Mouse (Mus musculus) G1E (cell line): ENCODE data around the gene Slc7a7. TPM values are rescaled to one million over a fixed set of nuclear protein-coding genes. Genes with fewer than 3 reads are reported as not detected.

Experiments
- ATAC-seq: 2 replicates; pipeline ENCODE4 v1.8.0; 2016; ENCODE audit warnings: mild to moderate bottlenecking; ENCODE audit not compliant: insufficient number of reproducible peaks, poor library complexity, low FRiP score, severe bottlenecking; ENCODE audit errors: extremely low read depth
- DNase-seq: peaks from one replicate; pipeline ENCODE4 v3.0.0; 2012; ENCODE audit warnings: low spot score
- H3K27me3 ChIP-seq: 2 replicates; pipeline ENCODE4 v1.6.1; 2012; ENCODE audit warnings: mild to moderate bottlenecking, low read length, inconsistent platforms; ENCODE audit not compliant: insufficient read depth
- H3K36me3 ChIP-seq: replicated peaks from 2 replicates; pipeline ENCODE3; 2012; ENCODE audit warnings: mild to moderate bottlenecking, inconsistent platforms
- H3K4me1 ChIP-seq: 2 replicates; pipeline ENCODE4 v1.6.1; 2012; ENCODE audit warnings: low read depth, low read length, inconsistent platforms, mixed read lengths; ENCODE audit not compliant: insufficient read depth
- H3K4me3 ChIP-seq: 2 replicates; pipeline ENCODE4 v1.5.1; 2012; ENCODE audit warnings: low read depth, mild to moderate bottlenecking, inconsistent platforms, low read length, moderate library complexity, mixed read lengths
- H3K9me3 ChIP-seq: replicated peaks from 2 replicates; pipeline ENCODE4 v1.6.1; 2012; ENCODE audit warnings: inconsistent platforms
- CTCF ChIP-seq: IDR thresholded peaks from 2 replicates; pipeline ENCODE4 v1.5.1; 2012; ENCODE audit warnings: low read depth, low read length, inconsistent platforms, mixed read lengths
- GATA1 ChIP-seq: IDR thresholded peaks from 2 replicates; pipeline ENCODE4 v1.6.1; 2012; ENCODE audit warnings: borderline replicate concordance, low read length, inconsistent platforms, mixed read lengths
- GATA2 ChIP-seq: IDR thresholded peaks from 2 replicates; pipeline ENCODE4 v1.6.1; 2012; ENCODE audit warnings: low read depth, low read length, inconsistent platforms, borderline replicate concordance
- POLR2AphosphoS5 ChIP-seq: IDR thresholded peaks from 2 replicates; pipeline ENCODE4 v1.6.1; 2012; ENCODE audit warnings: low read depth, low read length, inconsistent platforms; ENCODE audit not compliant: insufficient replicate concordance
- TAL1 ChIP-seq: conservative IDR thresholded peaks from 2 replicates; pipeline ENCODE4 v1.6.1; 2012; ENCODE audit warnings: low read depth, low read length, inconsistent platforms, mixed read lengths
- polyA plus RNA-seq: library from polyadenylated mRNA; stranded (reverse); fragments of >175 nt; gene quantifications from 2 replicates; pipeline ENCODE4 v1.2.3, GENCODE M21; 2012
- total RNA-seq, 2 experiments: library from RNA; stranded (forward) in 1 of 2; stranded (reverse) in 1 of 2; fragments of 200-1000 nt in 1 of 2; fragments of >200 nt in 1 of 2; fragmentation: Nextera tagmentation in 1 of 2; gene quantifications; 2 replicates each; pipeline ENCODE4 v1.2.3; 2014 to 2017

The Slc7a7 gene
- total and polyA plus RNA-seq, 3 experiments, result 0.55 to 6.2 (median 1.1) TPM

- Histone ChIP-seq H3K27me3 (peaks cover 3% of the 10 kb centered on the region; the same call in 1 of the 2 replicates), H3K4me1 (peaks cover 73% of the 10 kb centered on the region), H3K36me3 (peaks cover 75% of the 10 kb centered on the region), H3K9me3 (no peaks in the 10 kb centered on the region), H3K4me3 (no peak overlapping the region)
- ATAC-seq, result no peak
- TF ChIP-seq POLR2AphosphoS5, result no peak
- TF ChIP-seq GATA2, result no peak
- TF ChIP-seq GATA1, result no peak
- no peak for TF ChIP-seq TAL1
- no peak for TF ChIP-seq CTCF
- DNase-seq, result no peak
Measured at GRCm38 (mm10) chr14:54442548-54442947, 25.0 kb upstream of the Slc7a7 start.

- Histone ChIP-seq H3K9me3 (no peaks in the 10 kb centered on the region), H3K27me3 (peaks cover 3% of the 10 kb centered on the region; the same call in 1 of the 2 replicates), H3K4me1 (peaks cover 73% of the 10 kb centered on the region), H3K36me3 (peaks cover 87% of the 10 kb centered on the region), H3K4me3 (no peak overlapping the region)
- ATAC-seq, result no peak
- no peak for DNase-seq
- TF ChIP-seq GATA1 (no peak), CTCF (no peak), TAL1 (no peak), POLR2AphosphoS5 (no peak), GATA2 (no peak)
Measured at GRCm38 (mm10) chr14:54441365-54441764, 23.8 kb upstream of the Slc7a7 start.

- Histone ChIP-seq H3K4me3 (peak overlapping the region; percentile 23; the same call in 1 of the 2 replicates), H3K4me1 (peaks cover 74% of the 10 kb centered on the region), H3K9me3 (no peaks in the 10 kb centered on the region), H3K36me3 (peaks cover 92% of the 10 kb centered on the region), H3K27me3 (peaks cover 3% of the 10 kb centered on the region; the same call in 1 of the 2 replicates)
- ATAC-seq (no peak), DNase-seq (no peak)
- TF ChIP-seq TAL1, result no peak
- no peak for TF ChIP-seq POLR2AphosphoS5
- TF ChIP-seq GATA2, result no peak
- no peak for TF ChIP-seq GATA1
- TF ChIP-seq CTCF, result no peak
Measured at GRCm38 (mm10) chr14:54440538-54440937, 23.0 kb upstream of the Slc7a7 start.

GRCm38 (mm10) chr14:54439610-54440009 is 22.0 kb upstream of the Slc7a7 start:
- Histone ChIP-seq H3K4me3 (no peak overlapping the region), H3K36me3 (peaks cover 96% of the 10 kb centered on the region), H3K9me3 (no peaks in the 10 kb centered on the region), H3K27me3 (peaks cover 3% of the 10 kb centered on the region; the same call in 1 of the 2 replicates), H3K4me1 (peaks cover 73% of the 10 kb centered on the region)
- ATAC-seq (no peak), DNase-seq (no peak)
- TF ChIP-seq CTCF (no peak), GATA2 (no peak), POLR2AphosphoS5 (no peak), TAL1 (no peak), GATA1 (no peak)

- H3K27me3 ChIP-seq, result peaks cover 3% of the 10 kb centered on the region; the same call in 1 of the 2 replicates
- DNase-seq (no peak), ATAC-seq (no peak)
- no peak for TF ChIP-seq POLR2AphosphoS5
- no peak for TF ChIP-seq GATA1
- TF ChIP-seq CTCF, result no peak
- no peak for TF ChIP-seq TAL1
- no peak for TF ChIP-seq GATA2
- H3K36me3 ChIP-seq, result peaks cover 96% of the 10 kb centered on the region
- H3K4me1 ChIP-seq, result peaks cover 73% of the 10 kb centered on the region
- H3K9me3 ChIP-seq, result no peaks in the 10 kb centered on the region
- H3K4me3 ChIP-seq, result no peak overlapping the region
Measured at GRCm38 (mm10) chr14:54439155-54439554, 21.6 kb upstream of the Slc7a7 start.

GRCm38 (mm10) chr14:54435194-54435918 is 17.8 kb upstream of the Slc7a7 start:
- peak overlapping the region; percentile 20; the same call in 1 of the 2 replicates for H3K4me3 ChIP-seq
- peaks cover 79% of the 10 kb centered on the region for H3K36me3 ChIP-seq
- ATAC-seq (no peak), DNase-seq (no peak)
- H3K27me3 ChIP-seq, result peaks cover under 1% of the 10 kb centered on the region; the same call in 1 of the 2 replicates
- no peaks in the 10 kb centered on the region for H3K9me3 ChIP-seq
- H3K4me1 ChIP-seq, result peaks cover 69% of the 10 kb centered on the region
- no peak for TF ChIP-seq GATA1
- no peak for TF ChIP-seq POLR2AphosphoS5
- TF ChIP-seq GATA2, result no peak
